Mouse (Mus musculus): ENCODE data around the gene Hist1h4i. TPM values are rescaled to one million over a fixed set of nuclear protein-coding genes. Genes with fewer than 3 reads are reported as not detected.

The Hist1h4i gene
- total RNA-seq, 2 experiments from 2014 or later: 50.0 to 57.5 TPM

DNA sequence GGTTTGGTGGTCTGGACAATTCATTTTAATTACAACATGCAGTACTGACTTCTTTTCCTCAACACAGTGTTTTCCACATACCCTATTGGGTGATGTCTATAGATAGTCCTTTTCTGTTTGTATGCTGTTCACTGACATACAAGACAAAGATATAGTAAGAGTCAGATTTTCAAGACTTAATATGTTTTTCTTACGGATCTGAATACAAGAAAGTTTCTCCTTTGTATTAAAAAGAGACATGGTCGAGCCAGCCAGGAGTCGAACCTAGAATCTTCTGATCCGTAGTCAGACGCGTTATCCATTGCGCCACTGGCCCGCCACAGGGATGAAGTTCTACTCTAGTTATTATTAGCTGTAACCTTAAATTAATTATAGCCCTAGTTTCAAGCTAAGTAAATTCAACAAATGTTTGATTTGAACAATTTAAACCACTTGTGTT lies 20.2 kb downstream of the Hist1h4i start:
- DNase-seq (ENCODE audit: low spot score in 2 of 2): peak; percentile 55 to 69
- intact Hi-C loops (cut with DNase I): loop anchor here (5.0 to 10.0 kb wide), 2 partner anchors 104 to 1414 kb away; no protein-coding TSS in a partner anchor

DNA sequence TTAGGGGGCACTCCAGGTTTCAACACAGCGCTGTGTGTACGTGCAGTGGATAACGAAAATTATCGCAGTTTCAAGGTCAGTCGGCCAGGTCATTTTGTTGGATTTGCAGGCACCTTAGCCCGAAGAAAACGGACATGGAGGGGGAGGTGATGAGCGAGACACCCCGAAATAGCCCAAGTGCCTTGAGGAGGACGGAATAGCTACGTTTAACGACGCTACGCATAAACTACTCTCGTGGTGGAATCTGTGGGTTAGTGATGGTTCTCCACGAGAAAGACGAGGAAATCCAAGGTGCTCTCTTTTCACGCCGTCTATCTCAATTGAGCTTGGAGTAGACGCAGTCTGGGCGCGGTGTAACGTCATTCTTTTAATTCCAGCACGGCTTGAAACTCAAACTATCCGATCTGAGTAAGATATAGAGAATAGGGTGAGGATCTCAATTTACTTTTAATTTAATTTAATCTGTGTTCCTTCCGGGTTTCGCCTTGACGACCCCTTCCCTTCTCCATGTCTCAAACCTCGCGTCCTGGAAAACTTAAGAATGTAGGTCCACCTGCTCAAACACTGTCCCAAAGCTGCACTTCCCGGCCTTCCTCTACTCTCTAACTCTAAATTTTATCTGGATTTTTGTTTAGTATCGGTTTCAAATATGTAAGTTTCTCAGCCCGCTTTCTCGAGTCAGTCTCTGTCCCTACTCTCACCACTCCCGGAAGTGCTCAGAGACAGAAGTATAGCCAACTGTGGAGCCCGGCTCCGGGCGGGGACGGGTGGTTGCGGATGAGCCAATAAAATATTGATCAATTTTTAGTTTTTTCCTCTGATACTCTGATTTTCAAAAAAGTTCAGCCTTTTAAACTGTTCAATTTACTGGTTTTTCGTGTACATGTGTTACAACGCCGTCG lies 21.0 kb downstream of the Hist1h4i start:
- DNase-seq (ENCODE audit: low spot score in 2 of 2): no peak
- intact Hi-C loops (cut with DNase I): loop anchor here (5.0 to 10.0 kb wide), 2 partner anchors 103 to 1415 kb away; no protein-coding TSS in a partner anchor

DNA sequence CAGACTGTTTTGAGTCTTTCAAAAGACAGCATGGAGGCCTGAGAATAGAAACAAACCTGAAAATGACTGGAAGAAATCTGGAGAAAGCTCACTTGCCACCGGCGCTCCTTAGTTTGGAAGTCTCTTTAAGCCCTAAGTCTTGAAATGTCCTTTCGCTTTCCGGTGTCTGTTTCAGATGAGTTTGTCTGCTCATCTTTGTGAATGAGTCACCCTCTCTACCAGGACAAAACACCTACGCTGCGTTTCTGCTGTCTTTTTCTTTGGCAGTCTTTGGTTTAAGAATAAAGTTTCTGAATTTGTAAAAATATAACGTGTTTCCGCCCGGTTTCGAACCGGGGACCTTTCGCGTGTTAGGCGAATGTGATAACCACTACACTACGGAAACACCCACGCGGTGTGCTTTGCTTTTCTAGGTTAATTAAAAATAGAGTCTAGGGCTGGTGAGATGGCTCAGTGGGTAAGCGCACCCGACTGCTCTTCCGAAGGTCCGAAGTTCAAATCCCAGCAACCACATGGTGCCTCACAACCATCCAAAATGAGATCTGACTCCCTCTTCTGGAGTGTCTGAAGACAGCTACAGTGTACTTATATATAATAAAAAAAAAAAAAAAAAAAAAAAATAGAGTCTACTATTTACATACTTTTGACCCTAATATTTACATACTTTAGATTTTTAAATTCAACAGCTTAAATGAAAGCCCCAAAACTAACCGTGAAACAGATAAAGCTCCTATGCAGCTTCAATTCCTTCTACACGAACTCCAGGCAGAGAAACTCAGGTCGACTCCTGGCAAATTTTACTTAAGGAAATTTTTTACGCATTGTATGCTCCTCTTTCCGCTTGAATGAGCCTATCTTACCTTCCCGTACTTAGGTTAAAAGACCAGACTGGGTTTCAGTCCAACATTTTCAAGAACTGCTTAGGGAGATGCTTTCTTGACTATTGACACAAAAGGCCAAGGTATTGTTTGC lies 25.4 kb downstream of the Hist1h4i start:
- intact Hi-C loops (cut with DNase I): no loop called here
- DNase-seq (ENCODE audit: low spot score in 2 of 2): peak; percentile 77 to 85

DNA sequence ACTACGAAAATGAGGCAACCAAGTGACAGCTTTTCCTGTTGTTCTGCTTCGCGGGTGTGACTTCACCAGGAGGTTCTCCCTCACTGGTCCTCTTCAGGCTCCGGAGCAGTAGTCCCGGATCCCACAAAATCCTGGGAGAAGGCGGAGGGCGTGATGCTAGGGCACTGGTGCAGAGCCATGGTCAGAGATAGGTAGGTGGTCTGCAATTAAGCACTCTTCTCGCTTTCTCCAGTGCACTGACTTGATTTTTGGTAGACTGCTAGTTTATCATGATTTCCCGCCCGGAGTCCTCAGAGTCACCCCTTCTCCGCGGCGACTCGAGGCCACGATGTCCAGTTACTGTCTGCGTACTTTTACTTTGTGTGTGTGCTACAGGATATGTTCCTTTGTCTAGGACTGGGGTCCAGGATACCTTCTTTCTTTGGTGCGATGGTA lies 26.7 kb downstream of the Hist1h4i start:
- intact Hi-C loops (cut with DNase I): no loop called here
- no peak for DNase-seq (ENCODE audit: low spot score in 2 of 2)

DNA sequence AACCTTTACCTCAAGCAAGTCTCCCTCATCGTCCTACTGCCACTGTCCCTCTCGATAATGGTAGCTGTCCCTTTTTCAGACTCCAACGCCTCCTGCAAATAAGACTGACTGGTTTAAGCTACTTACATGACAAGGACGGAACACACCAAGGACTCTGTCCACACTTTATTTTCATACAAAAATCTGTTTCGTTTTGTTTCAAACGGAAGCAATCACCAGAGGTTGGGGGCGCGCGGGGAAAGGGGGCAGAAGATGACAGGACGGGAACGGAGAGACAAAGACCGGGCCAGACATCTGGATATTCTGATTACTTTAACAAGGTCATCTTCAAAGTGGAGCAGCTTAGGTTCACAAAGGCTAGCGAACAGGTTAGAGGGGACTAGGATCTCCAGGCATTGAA lies 27.4 kb downstream of the Hist1h4i start:
- intact Hi-C loops (cut with DNase I): no loop called here
- DNase-seq (ENCODE audit: low spot score in 2 of 2): no peak

DNA sequence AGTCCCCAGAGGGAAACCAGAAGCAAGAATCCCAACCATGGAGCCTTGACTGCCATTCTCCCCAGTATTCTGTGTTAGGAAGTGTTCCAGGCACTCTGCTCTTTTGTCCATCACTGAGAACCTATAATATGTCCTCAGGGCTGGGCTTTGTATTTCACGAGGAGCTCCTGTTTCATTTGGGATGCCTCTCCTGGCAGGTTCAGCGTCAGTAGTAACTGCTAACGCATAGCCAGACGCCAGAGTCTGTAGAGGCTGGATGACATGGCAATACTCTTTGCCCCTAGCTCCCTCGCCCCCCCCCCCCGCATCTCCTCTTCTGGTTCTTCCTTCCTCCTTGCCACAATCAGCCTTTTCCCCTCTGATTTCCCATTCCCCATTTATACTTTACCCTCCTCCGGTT lies 31.5 kb downstream of the Hist1h4i start, which contains the start of gene Prss16:
TSS of gene Prss16 (minus strand) at position 101 of the 400 bp plus-strand sequence.
- DNase-seq (ENCODE audit: low spot score in 2 of 2): no peak
- intact Hi-C loops (cut with DNase I): no loop called here

DNA sequence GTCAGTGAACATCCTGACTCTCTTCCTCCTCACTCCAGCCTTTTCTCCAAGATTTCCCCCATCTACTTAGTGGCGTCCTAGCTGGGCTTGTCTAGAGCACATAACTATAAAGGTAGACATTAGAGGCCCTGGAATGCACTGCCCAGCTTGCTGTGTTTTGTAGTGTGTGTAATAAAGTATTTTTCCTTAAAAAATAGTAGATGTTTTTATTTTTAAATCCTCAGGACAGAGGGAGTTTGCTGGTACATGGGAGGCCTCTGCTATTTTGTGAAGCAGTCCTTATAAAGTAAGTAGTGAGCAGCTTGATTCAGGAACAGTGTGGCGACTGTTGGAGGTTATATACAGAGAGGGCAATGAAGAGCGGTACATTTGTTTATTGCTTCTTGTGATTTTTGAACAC lies 32.5 kb downstream of the Hist1h4i start:
- DNase-seq (ENCODE audit: low spot score in 2 of 2): no peak
- intact Hi-C loops (cut with DNase I): no loop called here

DNA sequence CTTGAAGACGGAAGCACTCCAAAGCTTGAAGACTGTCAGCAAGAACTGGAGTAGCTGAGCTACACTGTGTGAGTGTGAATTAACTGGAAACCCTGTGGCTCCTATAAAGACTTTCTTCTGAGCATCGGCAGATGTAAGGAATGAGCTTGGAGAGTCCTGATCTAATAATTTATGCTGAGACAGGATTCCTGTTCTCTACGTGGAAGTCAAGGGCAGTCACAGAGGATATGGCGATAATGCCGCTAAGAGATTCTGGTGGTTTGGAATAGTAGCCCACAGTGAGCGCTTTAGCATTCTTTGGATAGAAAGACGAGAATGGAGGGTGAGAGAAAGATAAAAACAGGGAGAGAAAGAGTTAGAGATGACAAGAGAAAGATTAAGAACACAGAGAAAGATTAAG lies 33.3 kb downstream of the Hist1h4i start:
- intact Hi-C loops (cut with DNase I): no loop called here

DNA sequence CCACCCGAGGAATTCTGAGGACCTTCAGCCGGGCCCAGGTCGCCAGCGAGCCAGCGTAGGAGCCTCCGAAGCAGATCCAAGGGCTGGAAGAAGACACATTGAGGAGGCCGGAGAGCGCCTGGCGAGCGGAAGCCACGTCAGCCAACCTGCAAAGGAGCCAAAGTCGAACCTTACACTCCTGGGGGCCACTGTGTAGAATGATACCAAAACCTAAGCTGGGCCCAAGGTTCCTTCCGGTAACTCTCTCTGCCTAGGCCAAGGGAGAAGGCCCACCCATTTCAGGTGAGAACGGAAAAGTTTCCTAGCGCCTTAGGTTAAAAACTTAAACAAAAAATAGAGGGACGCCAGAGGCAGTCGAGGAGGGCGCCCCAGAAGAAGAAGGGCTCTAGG lies 34.0 kb downstream of the Hist1h4i start:
- intact Hi-C loops (cut with DNase I): no loop called here
- no peak for DNase-seq (ENCODE audit: low spot score in 2 of 2)

More for the DNA sequence above, 33.3 kb downstream of the Hist1h4i start:
- DNase-seq (ENCODE audit: low spot score in 2 of 2): no peak

DNA sequence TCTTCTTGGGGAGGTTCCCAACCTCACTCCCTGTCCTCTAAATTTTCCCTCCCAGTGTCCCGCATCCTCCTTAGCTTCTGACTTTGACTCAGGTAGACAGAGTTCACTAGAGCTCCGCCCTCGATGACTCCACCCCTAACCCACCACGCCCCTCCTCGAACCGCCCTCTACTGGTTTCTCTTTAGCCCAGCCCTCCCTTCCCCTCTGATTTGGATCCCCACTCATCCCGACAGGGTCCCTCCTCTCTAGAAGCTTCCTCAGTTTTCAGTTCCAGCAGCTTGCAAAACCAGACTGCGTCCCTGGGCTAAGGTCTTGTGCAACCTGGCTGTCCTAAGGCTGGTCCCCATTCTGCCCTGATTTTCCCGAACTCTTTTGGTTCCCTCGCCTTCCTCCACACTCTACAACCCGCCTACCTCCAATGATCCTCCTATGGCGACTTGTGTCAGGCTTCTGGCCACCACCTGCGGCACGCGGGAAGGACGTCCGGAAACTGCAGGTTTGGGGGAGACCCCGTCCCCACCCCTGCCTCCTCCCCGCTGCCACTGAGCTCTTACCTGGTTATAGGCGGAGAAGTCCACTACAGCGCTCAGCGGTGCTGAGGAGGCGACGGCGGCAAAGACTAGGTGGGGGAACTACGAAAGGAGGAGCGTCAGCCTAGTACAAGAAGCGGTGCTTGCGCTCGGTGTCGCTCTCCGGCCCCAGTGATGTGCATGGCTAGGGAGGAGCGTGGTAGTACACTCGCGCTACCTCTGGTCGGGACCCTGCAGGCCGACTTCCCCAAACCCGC lies 34.6 kb downstream of the Hist1h4i start:
- intact Hi-C loops (cut with DNase I): no loop called here
- no peak for DNase-seq (ENCODE audit: low spot score in 2 of 2)

DNA sequence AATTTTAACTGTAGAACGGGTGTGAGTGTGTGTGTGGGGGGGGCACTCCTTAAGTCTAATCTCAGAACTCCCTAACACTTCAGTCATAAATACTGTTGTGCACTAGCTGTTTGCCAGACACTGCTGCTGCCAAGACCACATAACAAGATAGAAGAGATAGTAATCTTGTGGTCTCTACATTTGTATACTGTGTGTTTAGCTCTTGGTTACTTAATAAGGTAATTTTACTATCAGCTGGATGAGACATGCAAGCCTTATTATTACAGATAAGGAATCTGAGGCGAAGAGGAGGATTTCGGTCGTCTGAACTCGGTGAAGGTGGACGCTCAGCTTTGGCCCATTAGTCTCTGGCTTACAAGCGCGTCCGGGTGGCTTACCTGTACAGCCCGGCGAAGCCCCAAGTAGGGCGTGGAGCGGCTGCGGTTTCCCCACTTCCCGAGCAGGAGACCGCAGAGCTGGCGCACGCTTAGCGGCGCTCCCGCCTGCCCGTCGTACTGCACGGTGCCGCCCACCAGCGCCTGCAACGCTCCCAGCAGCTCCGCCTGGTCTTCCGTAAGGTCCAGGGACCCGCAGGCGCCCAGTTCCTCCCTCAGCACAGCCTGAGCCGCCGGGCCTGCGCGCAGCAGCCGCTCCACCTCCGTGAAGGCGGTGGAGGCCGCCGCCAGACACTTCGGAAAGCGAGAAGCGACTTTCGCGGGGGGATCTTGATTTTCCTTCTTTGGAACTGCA lies 35.4 kb downstream of the Hist1h4i start:
- intact Hi-C loops (cut with DNase I): no loop called here
- DNase-seq (ENCODE audit: low spot score in 2 of 2): peak in 1 of 2 experiments; percentile 22

DNA sequence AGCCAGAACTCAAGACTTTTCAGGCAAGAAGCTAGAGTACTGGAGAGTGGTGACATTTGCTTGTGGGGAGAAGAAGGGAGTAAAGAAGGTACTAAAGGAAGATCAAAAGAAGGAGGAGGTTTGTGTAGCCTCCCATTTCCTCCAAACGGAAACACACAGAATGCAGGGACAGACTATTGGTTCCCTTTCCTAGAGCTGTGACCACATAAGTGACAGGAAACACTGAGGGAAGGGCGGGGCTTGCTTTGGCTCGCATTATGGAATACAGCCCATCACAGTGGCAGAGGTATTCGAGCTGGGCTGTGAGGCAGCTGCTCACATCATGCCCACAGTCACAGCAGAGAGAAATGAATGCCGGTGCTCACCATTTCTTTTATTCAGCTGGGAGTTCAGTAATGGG lies 39.3 kb downstream of the Hist1h4i start:
- intact Hi-C loops (cut with DNase I): no loop called here
- DNase-seq (ENCODE audit: low spot score in 2 of 2): no peak

DNA sequence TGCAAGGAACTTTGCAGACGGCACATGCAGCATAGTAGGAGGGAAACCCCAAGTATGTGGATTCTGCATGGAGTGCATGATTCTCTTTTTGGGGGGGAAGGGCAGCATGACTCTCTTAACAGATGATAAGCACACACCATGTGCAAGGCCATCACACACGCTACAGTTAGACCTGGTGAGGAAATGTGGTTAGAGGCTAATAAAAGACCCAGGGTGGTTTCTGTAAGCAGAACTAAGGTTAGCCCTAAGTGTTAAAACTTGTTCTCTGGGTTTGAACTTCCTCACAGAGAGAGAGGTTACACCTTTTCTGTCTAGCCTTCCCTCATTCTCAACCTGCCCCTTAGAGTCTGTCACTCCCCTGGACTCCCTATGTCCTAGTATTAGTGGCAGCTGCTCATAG lies 39.8 kb downstream of the Hist1h4i start:
- DNase-seq (ENCODE audit: low spot score in 2 of 2): no peak
- intact Hi-C loops (cut with DNase I): no loop called here

DNA sequence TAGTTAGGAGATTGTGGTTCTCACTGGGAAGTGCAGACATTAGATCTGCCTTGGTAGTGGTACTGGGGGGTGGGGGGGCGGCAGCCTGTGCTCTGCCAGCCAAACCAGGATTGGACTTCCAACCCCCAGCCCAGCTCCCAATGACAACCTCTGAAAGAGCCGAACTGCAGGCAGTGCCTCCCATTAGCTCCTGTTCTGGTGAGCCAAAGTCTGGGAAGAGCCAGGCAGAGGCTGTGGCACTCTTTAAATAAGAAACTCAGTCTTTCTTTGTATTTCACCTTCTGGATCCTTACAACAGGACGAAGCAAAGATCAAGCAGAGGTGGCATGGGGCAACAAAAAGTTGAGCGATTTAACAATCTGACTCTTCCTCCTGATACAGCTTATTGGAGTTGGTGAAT lies 42.0 kb downstream of the Hist1h4i start:
- no peak for DNase-seq (ENCODE audit: low spot score in 2 of 2)
- intact Hi-C loops (cut with DNase I): loop anchor here (5.0 kb wide), 1 partner anchor 82 kb away; no protein-coding TSS in a partner anchor

DNA sequence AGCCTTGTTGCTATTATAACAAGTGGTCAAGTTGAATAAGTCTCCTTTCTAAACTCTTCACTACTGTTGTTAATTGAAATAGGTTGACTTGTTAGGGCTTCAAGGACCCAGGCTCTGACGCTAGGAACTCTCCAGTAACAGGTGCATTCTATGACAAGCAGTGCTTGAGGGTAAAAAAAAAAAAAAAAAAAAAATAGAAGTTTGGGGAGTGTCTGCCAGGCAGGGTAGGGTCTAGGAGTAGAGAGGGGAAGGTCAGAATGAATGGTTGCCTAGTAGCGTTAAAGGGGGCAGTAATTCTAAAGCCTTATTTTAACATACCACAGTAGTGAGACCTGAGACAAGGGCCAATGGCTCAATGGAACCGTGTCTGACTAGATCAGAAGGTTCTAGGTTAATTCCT lies 42.8 kb downstream of the Hist1h4i start:
- DNase-seq (ENCODE audit: low spot score in 2 of 2): no peak
- intact Hi-C loops (cut with DNase I): loop anchor here (5.0 kb wide), 1 partner anchor 81 kb away; no protein-coding TSS in a partner anchor

DNA sequence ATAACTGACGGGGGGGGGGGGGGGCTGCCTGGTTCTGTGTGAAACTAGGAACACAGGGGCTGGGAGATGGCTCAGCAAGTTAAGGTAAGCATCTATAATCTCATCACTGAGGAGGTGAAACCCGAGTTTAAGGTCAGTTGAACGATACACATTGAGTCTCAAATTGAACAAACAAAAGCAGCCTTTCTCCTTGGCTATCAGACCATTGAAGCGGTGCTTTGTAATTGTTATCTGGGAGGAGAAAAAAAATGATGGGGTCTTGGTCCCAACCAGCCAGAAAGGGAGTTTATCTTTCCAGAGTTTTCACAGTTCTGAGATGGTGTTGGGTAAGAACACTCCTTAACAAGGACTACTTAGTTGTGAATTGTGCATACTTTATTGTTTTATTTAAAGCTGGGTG lies 43.3 kb downstream of the Hist1h4i start:
- intact Hi-C loops (cut with DNase I): loop anchor here (5.0 kb wide), 1 partner anchor 81 kb away; no protein-coding TSS in a partner anchor

DNA sequence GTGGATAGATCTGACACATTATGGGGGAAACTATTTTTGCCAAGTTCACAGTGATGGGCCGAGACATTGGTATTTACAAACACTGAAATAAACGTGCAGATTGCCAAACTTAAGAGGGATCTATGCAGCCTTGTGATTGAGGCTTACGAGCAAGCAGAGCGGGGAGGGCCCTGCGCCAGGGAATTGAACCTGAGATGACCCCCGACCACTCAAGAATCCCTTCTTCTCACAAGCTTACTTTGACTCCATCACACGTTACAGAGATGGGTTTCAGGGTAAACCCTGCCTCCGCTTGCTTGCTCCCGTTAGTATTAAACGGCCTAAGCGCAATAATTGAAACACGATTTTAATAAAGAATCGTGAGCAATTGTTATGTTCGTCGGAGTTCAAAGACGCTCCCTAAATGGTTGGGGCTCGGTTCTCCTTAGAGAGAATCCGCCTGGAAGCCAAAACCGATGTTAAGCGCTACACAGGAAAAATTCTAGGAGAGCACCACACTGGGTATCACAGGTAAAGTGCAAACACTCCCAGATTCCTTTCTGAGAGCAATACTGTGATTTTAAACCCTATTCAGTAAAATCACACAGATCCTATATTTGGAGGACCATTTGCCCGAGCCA lies 43.9 kb downstream of the Hist1h4i start:
- no peak for DNase-seq (ENCODE audit: low spot score in 2 of 2)
- intact Hi-C loops (cut with DNase I): loop anchor here (5.0 kb wide), 1 partner anchor 80 kb away; no protein-coding TSS in a partner anchor

More for the DNA sequence above, 43.3 kb downstream of the Hist1h4i start:
- DNase-seq (ENCODE audit: low spot score in 2 of 2): no peak

DNA sequence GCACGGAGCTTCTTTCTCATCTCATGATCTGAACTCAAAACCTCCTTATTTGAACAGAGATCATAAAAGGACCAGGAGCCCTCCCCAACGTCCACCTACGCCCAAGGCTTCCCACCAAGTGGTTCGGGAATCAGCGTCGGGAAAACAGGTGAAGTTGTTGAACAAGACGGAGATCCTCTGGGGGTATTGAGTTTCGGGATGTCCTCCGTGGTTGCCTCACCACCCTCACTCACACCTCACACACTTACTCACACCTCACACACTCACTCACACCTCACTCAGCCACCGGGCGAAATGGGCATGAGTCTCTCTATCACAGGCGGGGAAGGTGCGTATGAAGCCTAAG lies 44.3 kb downstream of the Hist1h4i start:
- no peak for DNase-seq (ENCODE audit: low spot score in 2 of 2)
- intact Hi-C loops (cut with DNase I): loop anchor here (5.0 kb wide), 1 partner anchor 80 kb away; no protein-coding TSS in a partner anchor
